Mouse (Mus musculus): Measurements from ENCODE around the gene Rbfox3.

The Rbfox3 gene

GRCm38 (mm10) chr11:118671216-118671615 is 240.2 kb downstream of the Rbfox3 start:
- DNase-seq (ENCODE audit: low spot score in 2 of 2): no peak

- DNase-seq (ENCODE audit: low spot score in 2 of 2): no peak
Measured at GRCm38 (mm10) chr11:118669820-118670219, 241.6 kb downstream of the Rbfox3 start.

- DNase-seq (ENCODE audit: low spot score in 2 of 2): no peak
Measured at GRCm38 (mm10) chr11:118668351-118668750, 243.0 kb downstream of the Rbfox3 start.

GRCm38 (mm10) chr11:118667946-118668345 is 243.5 kb downstream of the Rbfox3 start:
- DNase-seq (ENCODE audit: low spot score in 2 of 2): no peak

- DNase-seq (ENCODE audit: low spot score in 2 of 2): no peak
Measured at GRCm38 (mm10) chr11:118666172-118666571, 245.2 kb downstream of the Rbfox3 start.

GRCm38 (mm10) chr11:118663305-118663704 is 248.1 kb downstream of the Rbfox3 start:
- DNase-seq (ENCODE audit: low spot score in 2 of 2): no peak

- no peak for DNase-seq (ENCODE audit: low spot score in 2 of 2)
Measured at GRCm38 (mm10) chr11:118659305-118659704, 252.1 kb downstream of the Rbfox3 start.

GRCm38 (mm10) chr11:118655833-118656232 is 255.6 kb downstream of the Rbfox3 start:
- DNase-seq (ENCODE audit: low spot score in 2 of 2): no peak

GRCm38 (mm10) chr11:118653521-118654318 is 257.7 kb downstream of the Rbfox3 start:
- no peak for DNase-seq (ENCODE audit: low spot score in 2 of 2)

GRCm38 (mm10) chr11:118652401-118653240 is 258.8 kb downstream of the Rbfox3 start:
- no peak for DNase-seq (ENCODE audit: low spot score in 2 of 2)

- peak; percentile 39 for DNase-seq (ENCODE audit: low spot score in 2 of 2)
Measured at GRCm38 (mm10) chr11:118648369-118648768, 263.0 kb downstream of the Rbfox3 start.

GRCm38 (mm10) chr11:118646864-118647263 is 264.5 kb downstream of the Rbfox3 start:
- no peak for DNase-seq (ENCODE audit: low spot score in 2 of 2)

GRCm38 (mm10) chr11:118645158-118645557 is 266.2 kb downstream of the Rbfox3 start:
- no peak for DNase-seq (ENCODE audit: low spot score in 2 of 2)

- no peak for DNase-seq (ENCODE audit: low spot score in 2 of 2)
Measured at GRCm38 (mm10) chr11:118640706-118641105, 270.7 kb downstream of the Rbfox3 start.

GRCm38 (mm10) chr11:118637718-118638117 is 273.7 kb downstream of the Rbfox3 start:
- no peak for DNase-seq (ENCODE audit: low spot score in 2 of 2)

GRCm38 (mm10) chr11:118634647-118635046 is 276.8 kb downstream of the Rbfox3 start:
- DNase-seq (ENCODE audit: low spot score in 2 of 2): no peak

GRCm38 (mm10) chr11:118629718-118630117 is 281.7 kb downstream of the Rbfox3 start:
- DNase-seq (ENCODE audit: low spot score in 2 of 2): no peak

GRCm38 (mm10) chr11:118627541-118627940 is 283.9 kb downstream of the Rbfox3 start:
- DNase-seq (ENCODE audit: low spot score in 2 of 2): no peak

- no peak for DNase-seq (ENCODE audit: low spot score in 2 of 2)
Measured at GRCm38 (mm10) chr11:118620869-118621268, 290.5 kb downstream of the Rbfox3 start.

GRCm38 (mm10) chr11:118614126-118614525 is 297.3 kb downstream of the Rbfox3 start:
- DNase-seq (ENCODE audit: low spot score in 2 of 2): peak in 1 of 2 experiments; percentile 27

GRCm38 (mm10) chr11:118610128-118610527 is 301.3 kb downstream of the Rbfox3 start:
- no peak for DNase-seq (ENCODE audit: low spot score in 2 of 2)

- no peak for DNase-seq (ENCODE audit: low spot score in 2 of 2)
Measured at GRCm38 (mm10) chr11:118609236-118610000, 302.0 kb downstream of the Rbfox3 start.

All from right cerebral cortex, adult 2 months (tissue).